Mouse (Mus musculus) retina, postnatal 1 day (tissue): ENCODE measurements around the gene Iqca.

Experiments
- DNase-seq: peaks from one replicate; pipeline ENCODE4 v3.0.0-alpha.2; 2012

Gene Iqca

GRCm38 (mm10) chr1:90131982-90132381 is 21.2 kb downstream of the Iqca start:
- DNase-seq, result no peak

DNA sequence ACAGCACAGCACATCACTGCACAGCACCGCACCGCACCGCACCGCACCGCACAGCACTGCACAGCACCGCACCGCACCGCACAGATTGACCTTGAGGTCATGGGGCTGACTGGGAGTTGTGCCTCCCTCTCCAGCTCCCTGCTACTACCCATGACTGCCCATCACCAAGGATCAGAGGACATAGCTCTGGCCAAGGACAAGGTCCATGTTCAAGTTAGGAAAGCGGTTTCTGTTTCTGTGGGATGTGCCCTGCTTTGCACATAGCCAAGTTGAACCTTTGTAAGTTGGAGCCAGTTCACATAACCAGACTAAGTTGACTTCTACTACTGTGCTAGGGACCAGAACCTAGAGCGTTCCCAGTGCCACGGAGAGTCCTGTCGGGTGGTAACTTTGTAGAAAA is 28.6 kb downstream of the Iqca start:
- DNase-seq, result no peak

GRCm38 (mm10) chr1:90120706-90121105 is 32.5 kb downstream of the Iqca start:
- DNase-seq, result no peak

- DNase-seq, result no peak
Observed at GRCm38 (mm10) chr1:90119214-90119613, 34.0 kb downstream of the Iqca start.

GRCm38 (mm10) chr1:90117207-90117606 is 36.0 kb downstream of the Iqca start:
- no peak for DNase-seq

- DNase-seq, result no peak
Observed at GRCm38 (mm10) chr1:90114586-90114985, 38.6 kb downstream of the Iqca start.

- no peak for DNase-seq
Observed at GRCm38 (mm10) chr1:90113655-90114244, 39.5 kb downstream of the Iqca start.

DNA sequence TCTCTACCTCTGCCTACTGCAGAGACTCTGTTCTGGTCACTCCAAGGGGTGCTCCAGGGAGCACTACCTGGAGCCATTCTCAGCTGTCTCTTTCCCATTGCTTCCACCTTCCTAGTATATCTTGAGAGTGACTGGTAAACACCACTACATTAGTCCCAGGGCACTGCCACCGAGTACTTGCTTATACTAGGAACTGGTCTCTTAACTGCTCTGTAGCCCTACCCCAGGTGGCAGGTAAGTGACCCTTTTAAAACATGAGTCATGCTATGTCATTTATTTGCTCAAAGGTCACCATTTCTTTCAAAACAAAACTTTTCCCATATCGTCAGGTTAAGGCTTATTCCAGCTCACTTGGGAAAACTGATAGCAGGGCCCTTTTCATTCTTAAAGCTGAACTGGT is 40.5 kb downstream of the Iqca start:
- no peak for DNase-seq

DNA sequence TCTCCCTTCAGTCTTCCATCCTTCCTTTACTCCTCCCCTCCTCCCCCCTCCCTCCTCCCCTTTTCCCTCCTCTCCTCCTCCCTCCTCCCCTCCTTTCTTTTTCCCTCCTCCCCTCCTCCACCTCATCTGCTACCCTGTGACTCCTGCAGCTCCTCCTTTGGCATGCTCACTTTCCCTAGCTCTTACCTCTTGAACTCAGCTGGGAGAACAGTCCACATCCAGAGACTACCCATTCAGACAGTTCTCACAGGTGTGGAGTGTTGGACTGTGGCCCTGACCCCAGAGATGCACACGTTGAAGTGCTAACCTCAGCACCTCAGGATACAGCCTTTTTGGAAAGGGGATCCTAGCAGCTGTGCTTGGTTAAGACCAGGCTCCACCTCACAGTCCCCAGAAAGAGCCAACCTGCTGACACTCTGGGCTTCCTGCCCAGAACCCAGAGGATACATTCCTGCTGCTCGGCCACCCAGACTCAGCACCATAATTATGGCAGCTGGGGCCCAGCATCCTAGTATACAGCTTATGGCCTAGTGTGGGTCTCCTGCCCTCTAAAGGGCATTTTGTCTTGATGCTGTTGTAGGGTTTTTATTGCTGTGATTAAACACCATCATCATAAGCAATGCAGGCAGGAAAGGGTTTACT is 41.9 kb downstream of the Iqca start:
- peak; percentile 34 for DNase-seq

DNA sequence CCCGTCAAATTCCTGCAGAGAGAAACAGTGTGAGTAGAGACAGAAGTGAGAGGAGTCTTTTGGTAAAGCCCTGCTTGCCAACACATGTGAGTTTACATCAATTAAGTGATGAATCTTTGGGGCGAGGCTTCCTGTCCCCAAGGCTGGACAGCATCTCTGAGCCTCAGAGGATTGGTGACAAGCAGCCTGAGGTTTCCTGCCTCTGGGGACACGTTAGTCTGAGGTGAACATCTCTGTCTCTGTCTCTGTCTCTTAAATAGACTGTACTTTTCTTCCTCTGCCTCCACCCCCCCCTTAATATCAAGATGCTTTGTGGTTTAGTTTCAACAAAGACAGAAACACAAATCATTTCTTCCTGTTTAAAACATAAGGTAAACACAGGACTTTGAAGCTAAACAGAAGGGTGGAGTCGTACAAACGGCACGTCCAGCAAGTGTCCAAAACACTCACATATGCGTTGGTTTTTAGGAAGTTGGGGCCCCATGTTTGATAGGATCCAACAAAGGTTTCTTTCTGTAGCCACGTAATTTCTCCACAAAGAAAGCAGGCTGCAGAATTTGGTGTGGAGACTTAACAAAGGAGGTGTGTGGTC is 49.2 kb downstream of the Iqca start:
- no peak for DNase-seq

- DNase-seq, result no peak
Observed at GRCm38 (mm10) chr1:90100360-90101232, 52.6 kb downstream of the Iqca start.

GRCm38 (mm10) chr1:90092816-90093493 is 60.2 kb downstream of the Iqca start:
- no peak for DNase-seq

DNA sequence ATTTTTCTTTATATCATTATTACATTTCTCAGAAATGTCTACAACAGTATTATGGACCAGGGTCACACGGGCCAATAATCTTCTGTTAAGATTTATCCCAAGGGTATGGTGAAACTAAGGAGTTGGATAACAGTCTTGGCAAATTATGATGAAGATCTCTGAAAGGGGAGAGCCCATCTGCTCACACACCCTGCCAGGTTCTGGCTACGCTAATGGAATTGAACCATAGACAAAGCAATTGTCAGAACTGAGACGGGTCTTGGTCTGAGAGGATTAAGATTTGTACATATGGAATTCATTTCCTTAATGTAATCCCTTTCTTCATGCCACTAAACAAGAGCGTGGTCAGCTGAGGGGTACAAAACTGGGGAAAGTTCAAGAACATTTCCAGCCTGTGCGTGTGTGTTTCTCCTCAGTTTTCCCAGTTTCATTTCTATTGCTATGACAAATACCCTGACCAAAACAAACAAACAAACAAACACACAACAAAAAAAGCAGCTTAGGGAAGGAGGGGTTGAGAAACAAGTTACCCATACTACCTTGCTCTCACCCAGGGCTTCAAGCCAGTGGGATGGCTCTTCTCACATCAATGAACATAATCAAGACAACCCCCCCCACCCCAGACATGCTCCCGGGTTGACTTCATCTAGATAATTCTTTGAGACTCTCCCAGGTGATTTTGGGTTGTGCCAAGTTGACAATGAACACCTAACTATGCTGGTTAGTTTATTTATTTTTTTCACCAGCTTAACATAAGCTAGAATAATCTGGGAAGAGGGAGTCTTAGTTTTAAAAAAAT is 64.8 kb downstream of the Iqca start:
- DNase-seq, result no peak

DNA sequence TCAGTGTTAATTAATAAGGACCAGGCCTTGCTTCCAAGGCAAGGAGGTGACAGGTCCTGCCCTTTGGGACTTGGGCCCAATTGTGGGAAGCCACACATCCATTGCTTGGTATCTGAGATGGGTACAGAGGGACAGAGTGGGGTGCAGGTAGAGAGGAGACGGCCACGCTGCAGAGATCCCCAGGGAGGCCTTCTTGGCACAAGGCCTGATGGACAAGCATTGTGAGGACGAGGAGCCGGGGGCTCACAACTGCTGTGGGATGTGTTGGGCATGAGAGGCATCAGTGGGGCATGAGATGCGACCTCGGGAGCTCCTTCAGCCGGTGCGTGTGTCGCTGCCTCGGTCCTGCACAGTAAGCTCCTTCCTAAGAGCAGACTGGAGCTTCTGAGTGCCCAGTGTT is 66.7 kb downstream of the Iqca start:
- DNase-seq, result no peak

GRCm38 (mm10) chr1:90085526-90086157 is 67.6 kb downstream of the Iqca start:
- no peak for DNase-seq

GRCm38 (mm10) chr1:90076291-90076690 is 76.9 kb downstream of the Iqca start:
- DNase-seq, result no peak

GRCm38 (mm10) chr1:90074779-90075178 is 78.4 kb downstream of the Iqca start:
- no peak for DNase-seq

- DNase-seq, result no peak
Observed at GRCm38 (mm10) chr1:90071812-90072580, 81.2 kb downstream of the Iqca start.

DNA sequence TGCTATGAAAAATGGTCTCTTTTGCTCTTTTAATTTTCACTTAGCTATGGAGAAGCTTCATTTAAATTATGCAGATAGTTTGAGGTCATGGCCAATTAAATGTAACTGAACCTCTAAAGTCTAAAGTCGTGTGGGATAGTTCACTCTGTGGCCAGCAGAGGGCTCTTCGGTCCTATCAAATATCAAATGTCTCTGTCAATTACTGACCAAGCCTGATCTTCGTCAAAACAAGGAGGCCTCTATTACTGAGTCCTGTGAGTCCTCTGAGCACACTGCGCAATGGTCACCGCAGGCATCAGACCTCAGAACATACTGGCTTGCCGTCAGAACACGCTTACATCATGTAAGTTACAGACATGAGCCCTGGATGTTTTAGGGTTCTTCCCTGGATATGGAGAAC is 92.6 kb downstream of the Iqca start:
- peak; percentile 84 for DNase-seq

DNA sequence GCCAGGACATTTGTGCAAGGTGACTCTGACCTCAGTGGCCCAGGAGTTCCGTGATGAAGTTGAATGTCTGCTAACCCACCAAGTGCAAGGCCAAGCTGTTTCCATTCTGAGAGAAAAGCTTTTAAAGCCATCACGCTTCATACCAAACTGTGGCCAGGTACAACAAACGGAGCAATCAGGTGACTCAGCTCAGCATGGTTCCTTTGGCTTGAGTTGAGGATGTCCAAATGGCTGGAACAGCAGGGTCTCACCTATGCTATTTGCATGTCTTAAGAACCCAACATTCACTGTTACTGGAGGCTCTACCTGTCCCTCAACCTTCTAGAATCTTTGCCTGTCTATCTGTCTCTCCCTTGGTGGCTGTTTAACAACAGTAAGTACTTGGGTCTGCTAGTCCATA is 93.1 kb downstream of the Iqca start:
- no peak for DNase-seq

DNA sequence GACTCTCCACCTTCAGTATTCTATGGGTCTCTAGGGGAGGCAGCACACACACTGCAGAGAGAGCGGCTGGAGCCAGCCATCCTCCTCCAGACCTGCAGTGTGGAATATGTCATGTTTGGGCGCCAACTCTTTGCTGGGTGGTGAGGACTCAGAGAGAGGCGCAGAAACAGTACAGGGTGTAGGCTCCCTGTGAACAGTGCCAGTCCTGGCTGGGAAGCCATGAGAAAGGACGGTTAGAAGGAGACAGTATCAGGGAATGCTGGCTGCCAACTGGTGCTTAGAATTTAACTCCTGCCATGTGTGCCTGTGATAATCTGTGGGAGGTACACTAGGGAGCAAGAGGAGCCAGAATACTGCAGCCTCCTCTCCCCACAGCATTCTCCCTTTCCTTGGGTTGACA is 98.2 kb downstream of the Iqca start:
- DNase-seq, result no peak
